Mouse (Mus musculus): ENCODE measurements at regions not wholly inside any gene's neighbourhood (a gene's known extent, or its start where the extent isn't known, plus 50 kb on each side); places are given as distances from the start of the nearest gene placed in this dataset. TPM values are rescaled to one million over a fixed set of nuclear protein-coding genes. Genes with fewer than 3 reads are reported as not detected.

- no peak for DNase-seq (ENCODE audit: low spot score in 2 of 2)
Measured at GRCm38 (mm10) chr1:64209131-64209530, 87.0 kb upstream of the Klf7 start.

GRCm38 (mm10) chr1:64200387-64201023 is 78.4 kb upstream of the Klf7 start:
- no peak for DNase-seq (ENCODE audit: low spot score in 2 of 2)

- DNase-seq (ENCODE audit: low spot score in 2 of 2): no peak
Measured at GRCm38 (mm10) chr1:64198781-64199180, 76.7 kb upstream of the Klf7 start.

- DNase-seq (ENCODE audit: low spot score in 2 of 2): no peak
Measured at GRCm38 (mm10) chr1:64198322-64198721, 76.2 kb upstream of the Klf7 start.

- DNase-seq (ENCODE audit: low spot score in 2 of 2): peak; percentile 6 to 27
Measured at GRCm38 (mm10) chr1:64195970-64196491, 73.9 kb upstream of the Klf7 start.

- DNase-seq (ENCODE audit: low spot score in 2 of 2): no peak
Measured at GRCm38 (mm10) chr1:64195294-64195693, 73.2 kb upstream of the Klf7 start.

GRCm38 (mm10) chr1:64193150-64193838 is 71.2 kb upstream of the Klf7 start:
- DNase-seq (ENCODE audit: low spot score in 2 of 2): no peak

GRCm38 (mm10) chr1:64192736-64193135 is 70.7 kb upstream of the Klf7 start:
- DNase-seq (ENCODE audit: low spot score in 2 of 2): no peak

- DNase-seq (ENCODE audit: low spot score in 2 of 2): no peak
Measured at GRCm38 (mm10) chr1:64191242-64192220, 69.4 kb upstream of the Klf7 start.

GRCm38 (mm10) chr1:64190705-64191104 is 68.6 kb upstream of the Klf7 start:
- no peak for DNase-seq (ENCODE audit: low spot score in 2 of 2)

- no peak for DNase-seq (ENCODE audit: low spot score in 2 of 2)
Measured at GRCm38 (mm10) chr1:64190097-64190496, 68.0 kb upstream of the Klf7 start.

- DNase-seq (ENCODE audit: low spot score in 2 of 2): no peak
Measured at GRCm38 (mm10) chr1:64189471-64189870, 67.4 kb upstream of the Klf7 start.

- DNase-seq (ENCODE audit: low spot score in 2 of 2): no peak
Measured at GRCm38 (mm10) chr1:64187796-64188513, 65.9 kb upstream of the Klf7 start.

GRCm38 (mm10) chr1:64173708-64174107 is 51.6 kb upstream of the Klf7 start:
- DNase-seq (ENCODE audit: low spot score in 2 of 2): no peak

GRCm38 (mm10) chr1:64172122-64172521 is 50.0 kb upstream of the Klf7 start:
- no peak for DNase-seq (ENCODE audit: low spot score in 2 of 2)

Small RNA genes lying in the stretch of these regions (microRNA-seq; reads per million reads assigned to microRNA genes)
- gene Gm25748: not detected
